Mouse (Mus musculus): ENCODE results near the gene Plekhn1. TPM values are rescaled to one million over a fixed set of nuclear protein-coding genes. Genes with fewer than 3 reads are reported as not detected.

Gene Plekhn1
- 1 to 10 TPM; 8.3 to 9.0 TPM for polyA plus RNA-seq (2017; shearing (Covaris generic))

DNA sequence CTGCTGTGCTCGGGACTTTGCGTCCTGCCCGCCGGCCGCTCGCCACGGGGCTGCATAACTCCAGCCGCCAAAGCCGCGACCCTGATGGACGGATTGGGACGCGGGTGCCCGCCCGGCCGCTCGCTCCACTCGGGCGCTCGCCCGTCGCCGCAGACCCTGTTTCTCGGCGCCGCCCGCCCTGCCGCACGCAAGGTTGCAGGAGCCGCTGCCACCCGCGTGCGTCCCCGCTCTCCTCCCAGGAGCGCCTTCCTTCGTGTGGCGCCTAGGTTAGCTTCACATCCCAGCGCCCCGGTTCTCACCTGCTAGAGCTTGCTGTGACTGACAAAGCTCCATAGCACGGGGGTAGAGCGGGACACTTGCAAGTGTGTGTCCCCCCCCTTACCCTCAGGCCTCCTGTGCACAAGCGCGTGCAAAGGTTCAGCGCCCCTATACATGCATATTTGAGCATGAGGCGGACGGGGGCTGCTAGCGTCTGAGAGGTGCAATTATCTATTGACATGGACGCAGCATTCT lies at the start of gene Plekhn1:
Gene Plekhn1, minus strand, starts transcription at position 157 of the 513 bp plus-strand sequence.
- peak; percentile 42 for ATAC-seq

GRCm38 (mm10) chr4:156255078-156255839 lies 20.6 kb upstream of the Plekhn1 start, which contains the start of gene Samd11:
TSS of gene Samd11 (minus strand) at chr4:156255657.
- ATAC-seq: peak; percentile 86

DNA sequence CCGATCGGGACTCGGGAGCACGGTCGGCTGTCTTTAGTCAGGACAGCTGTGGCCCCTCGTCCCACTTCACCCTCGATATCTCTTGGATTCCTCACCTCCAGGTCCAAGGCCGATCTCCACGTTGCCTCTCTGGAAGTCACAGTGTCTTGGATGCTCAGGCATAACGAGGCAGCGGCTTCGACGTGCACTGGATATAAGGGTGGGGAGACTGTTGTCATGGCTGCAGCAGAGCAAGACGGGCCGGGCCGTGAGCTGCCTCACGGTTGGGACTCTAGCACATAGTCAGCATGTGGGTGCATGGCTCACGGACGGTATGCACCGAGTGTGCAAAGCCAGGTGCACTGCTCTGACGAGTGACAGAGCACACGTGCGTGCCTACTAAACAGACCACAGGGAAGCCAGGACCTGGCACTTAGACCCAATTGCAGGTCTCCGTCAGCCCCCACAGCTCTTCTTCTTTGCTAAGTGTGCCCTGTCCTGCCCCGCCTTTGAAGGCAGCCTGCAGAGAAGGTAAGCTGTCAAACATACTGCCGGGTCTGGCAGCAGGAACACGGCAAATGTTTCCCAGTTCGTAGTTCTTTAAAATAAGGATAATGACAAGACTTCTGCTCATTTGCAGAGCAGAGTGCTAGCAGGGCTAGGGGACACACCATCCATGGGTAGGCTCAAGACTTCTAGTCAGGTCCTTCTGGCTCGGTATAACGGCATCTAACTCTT lies 19.9 kb upstream of the Plekhn1 start:
- peak; percentile 42 for ATAC-seq

DNA sequence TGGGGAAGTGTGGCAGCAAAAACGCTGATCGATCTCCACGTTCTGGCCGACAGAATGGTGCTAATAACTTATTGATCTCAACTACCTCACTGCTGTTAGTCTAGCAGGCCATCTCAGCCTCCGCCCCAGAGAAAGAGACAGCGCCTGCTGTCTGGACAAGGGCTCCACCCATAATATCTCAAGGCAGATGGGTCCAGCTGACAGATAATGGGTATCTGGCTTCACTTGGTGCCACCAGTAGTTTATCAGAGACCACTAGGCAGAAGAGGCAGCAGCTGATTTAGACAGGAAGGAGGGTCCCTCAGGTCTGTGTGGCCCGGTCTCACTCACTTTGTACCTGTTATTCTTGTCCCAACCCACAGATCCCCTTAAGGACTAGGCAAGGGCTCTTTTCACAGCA lies 18.4 kb upstream of the Plekhn1 start:
- ATAC-seq: no peak

GRCm38 (mm10) chr4:156252619-156253018 lies 18.0 kb upstream of the Plekhn1 start:
- no peak for ATAC-seq

- no peak for ATAC-seq
These were observed 17.5 kb upstream of the Plekhn1 start for GRCm38 (mm10) chr4:156252140-156252539.

DNA sequence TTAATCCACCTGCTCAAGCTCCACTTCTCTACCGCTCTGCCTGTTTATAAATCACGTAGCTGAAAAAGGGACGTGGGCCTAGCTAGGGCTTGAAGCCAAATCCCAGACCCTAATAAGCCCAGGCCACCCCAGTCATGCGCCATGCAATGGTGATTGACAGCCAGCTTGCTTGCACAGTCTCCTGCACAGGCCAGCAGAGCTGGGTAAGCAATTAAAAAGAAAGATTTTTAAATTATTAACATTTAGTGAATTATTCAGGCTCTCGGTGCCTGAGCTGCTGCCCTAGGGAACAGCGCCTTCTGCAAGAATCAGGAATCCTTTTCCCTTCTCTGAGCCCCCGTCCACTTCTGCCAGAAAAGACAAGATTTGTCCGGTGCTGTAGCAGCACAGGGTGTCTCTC lies 16.4 kb upstream of the Plekhn1 start:
- no peak for ATAC-seq

GRCm38 (mm10) chr4:156249567-156249966 lies 14.9 kb upstream of the Plekhn1 start:
- no peak for ATAC-seq

- ATAC-seq: no peak
These were observed 2.2 kb upstream of the Plekhn1 start for GRCm38 (mm10) chr4:156236651-156237447.

DNA sequence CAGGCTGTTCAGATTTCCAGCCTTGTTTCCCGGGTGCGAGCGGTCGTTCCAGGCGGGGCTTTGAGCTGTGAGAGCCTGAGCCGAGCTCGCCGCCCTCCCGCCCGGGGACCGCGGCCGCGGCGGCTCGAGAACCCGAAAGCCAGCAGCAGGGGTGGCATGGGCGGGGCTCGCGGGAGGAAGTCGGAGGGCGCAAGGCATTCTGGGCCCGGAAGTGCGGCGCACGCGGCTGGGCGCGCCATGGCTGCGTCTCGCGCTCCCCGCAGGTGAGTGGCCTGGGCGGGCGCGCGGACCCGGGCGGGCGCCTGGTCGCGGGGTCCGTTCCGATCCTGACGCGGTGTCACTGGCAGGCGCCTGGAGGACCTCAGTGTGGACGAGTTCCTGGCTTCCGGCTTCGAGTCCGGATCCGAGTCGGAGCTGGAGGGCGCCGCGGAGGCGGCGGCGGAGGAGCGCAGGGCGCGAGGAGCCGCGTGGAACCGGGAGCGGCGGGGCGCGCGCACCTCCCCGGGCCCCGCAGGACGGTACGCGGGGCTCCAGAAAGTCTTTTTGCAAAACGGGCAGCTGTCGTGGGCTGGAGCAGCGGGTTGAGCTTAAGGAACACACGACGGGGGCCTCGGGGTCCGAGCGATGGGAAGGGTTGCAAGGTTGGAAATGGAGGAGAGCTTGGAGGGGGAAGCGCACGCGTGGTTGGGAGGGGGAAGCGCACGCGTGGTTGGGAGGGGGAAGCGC lies 1.3 kb upstream of the Plekhn1 start, which contains the start of gene Noc2l:
Gene Noc2l, plus strand, starts transcription at position 203 of the 726 bp plus-strand sequence.
- ATAC-seq: peak; percentile 92

DNA sequence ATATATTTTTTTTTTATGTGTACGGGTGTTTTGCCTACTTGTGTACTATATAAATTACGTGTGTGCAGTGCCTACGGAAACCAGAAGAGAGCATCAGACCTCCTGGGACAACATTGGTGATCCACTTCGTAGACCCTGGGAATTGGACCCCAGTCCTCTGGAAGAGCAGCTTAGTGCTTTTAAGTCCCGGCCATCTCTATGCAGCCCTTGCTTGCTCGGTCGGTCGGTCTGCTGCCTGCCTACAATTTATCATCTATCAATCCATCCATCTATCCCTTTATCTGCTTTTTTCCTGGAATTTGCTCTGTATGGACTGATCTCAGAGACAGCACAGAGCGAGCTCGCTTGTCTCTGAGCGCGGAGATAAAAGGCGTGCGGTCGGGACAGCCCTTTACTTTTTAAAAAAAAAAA lies 708 bp upstream of the Plekhn1 start:
- ATAC-seq: peak; percentile 49

DNA sequence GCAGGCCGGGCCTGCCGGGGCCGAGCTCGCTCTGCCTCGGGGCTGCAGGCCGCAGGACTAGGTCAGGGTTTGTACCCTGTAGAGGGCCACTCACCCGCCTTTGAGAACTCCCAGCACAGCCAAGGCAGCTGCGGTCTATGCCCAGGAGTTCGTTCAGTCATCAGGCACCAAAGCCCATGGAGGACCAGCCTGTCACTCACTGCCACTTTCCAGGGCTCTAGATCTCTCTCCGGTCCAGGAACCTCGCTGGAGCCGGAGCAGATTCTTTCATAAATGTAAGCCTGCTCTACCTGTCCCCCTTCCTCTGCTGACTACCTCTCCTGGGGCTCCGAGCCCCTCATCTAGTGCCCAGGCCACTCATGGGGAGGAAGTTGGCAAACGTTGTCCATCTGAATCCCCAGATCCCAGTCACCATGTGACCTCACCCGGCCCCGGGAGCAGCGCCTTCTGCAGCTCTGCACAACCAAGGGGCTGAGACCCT lies 596 bp downstream of the Plekhn1 start:
- no peak for ATAC-seq

- no peak for ATAC-seq
These were observed 6.1 kb downstream of the Plekhn1 start for GRCm38 (mm10) chr4:156228393-156229024.

GRCm38 (mm10) chr4:156227752-156228392 lies 6.8 kb downstream of the Plekhn1 start:
- no peak for ATAC-seq

GRCm38 (mm10) chr4:156224276-156224675 lies 10.4 kb downstream of the Plekhn1 start:
- no peak for ATAC-seq

DNA sequence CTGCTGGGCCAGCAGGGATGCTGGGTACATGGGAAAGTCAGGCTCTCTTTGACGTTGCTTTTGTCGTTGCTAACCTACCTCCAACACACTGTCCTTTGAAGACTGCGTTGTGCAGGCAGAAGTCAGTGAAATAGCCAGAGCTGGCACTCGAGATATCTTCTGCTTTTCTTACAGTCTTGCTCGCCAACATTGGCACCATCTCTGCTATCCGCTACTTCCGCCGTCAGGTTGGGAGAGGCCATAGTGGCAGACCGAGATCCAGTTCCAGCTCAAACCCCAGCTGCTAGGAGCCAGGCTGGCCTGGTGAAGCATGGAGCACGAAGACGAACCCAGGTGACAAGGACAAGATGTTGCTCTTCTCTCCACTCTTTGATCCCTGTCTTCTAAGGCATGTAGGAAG lies 14.7 kb downstream of the Plekhn1 start:
- ATAC-seq: no peak

DNA sequence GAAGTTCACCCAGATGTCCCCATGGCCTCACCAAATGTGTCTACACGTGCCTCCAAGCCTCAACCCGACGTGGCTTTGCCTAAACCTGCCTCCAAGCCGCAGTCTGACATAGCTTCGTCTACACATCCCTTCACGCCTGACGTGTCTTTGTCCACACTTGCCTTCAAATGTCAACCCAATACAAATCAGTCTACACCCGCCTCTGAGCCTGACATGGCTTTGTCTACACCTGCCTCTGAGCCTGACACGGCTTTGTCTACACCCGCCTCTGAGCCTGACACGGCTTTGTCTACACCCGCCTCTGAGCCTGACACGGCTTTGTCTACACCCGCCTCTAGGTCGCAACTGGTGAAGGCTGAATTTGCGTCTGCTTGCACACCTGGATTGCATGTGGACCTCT lies 16.8 kb downstream of the Plekhn1 start:
- no peak for ATAC-seq

- no peak for ATAC-seq
These were observed 17.5 kb downstream of the Plekhn1 start for GRCm38 (mm10) chr4:156217022-156217669.

GRCm38 (mm10) chr4:156216196-156216595 lies 18.5 kb downstream of the Plekhn1 start:
- ATAC-seq: no peak

GRCm38 (mm10) chr4:156215649-156216048 lies 19.0 kb downstream of the Plekhn1 start, which contains the start of gene Perm1:
TSS of gene Perm1 (plus strand) at chr4:156215868.
- ATAC-seq: no peak

Data from CD4-positive, CD25-positive, alpha-beta regulatory T cell, adult 4 months (primary cell).